Mouse (Mus musculus): ENCODE results near the gene Vmn2r79.
"Not testable (repeated sequence)": the region's sequence is repeated elsewhere in the genome, so short reads cannot be mapped to it uniquely, and the experiment has no call there.

The Vmn2r79 gene

DNA sequence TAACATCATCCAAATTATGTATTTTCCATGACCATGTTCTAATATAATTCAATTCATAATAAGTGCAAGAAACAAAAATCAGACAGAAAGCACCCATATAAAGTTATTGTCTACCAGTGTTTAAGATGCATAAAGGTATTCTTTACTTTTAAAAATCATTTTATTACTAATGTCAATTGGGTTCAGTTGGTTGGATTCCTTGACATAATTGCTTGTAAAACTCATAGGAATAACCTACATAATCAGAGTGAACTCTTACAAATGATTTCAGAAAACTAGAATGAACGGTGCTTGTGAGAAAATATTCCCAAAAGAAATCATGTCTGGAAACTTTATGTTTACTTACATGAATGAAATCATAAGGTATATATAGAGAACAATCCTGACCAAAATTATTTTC lies at the start of gene Vmn2r79:
Gene Vmn2r79, plus strand, starts transcription at position 301 of the 400 bp plus-strand sequence.
- DNase-seq (ENCODE audit: low spot score in 2 of 2): not testable (repeated sequence)

DNA sequence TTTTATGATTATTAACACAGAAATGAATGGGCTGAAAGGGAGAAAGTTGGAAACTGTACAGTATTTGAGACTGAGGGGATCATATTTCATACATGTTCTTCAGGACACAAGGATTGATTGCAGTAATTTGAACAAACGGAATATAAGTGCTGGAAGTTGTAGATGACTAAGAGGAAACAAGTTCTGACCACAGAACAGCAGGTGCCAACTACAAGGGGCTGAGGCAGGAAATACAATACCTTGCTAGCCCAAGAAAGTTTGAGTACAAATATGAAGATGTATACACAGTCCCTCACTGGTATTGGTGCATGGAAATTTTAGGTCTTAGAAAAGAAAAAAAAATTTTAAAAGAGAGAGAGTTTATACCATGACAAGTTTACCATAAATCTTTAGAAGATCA lies 1.2 kb upstream of the Vmn2r79 start:
- no peak for DNase-seq (ENCODE audit: low spot score in 2 of 2)

DNA sequence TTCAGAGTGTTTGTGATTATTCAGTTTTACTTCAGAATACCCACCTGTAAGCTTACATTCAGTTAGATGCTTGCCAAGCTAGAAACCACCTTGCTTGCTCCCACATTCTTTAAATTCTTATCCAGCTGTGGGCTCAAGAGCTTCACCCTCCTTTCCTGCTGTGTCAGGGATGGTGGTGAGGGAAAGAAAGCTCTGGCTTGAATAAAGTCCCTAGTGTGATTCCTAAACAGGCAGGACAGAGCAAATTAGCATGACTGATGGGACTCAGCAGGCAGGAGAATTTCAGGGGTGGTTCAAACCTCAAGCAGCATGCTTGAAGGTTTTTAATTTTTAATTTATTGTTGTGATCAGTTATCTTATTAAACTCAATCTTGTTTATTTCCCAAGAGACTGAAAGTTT lies 30.6 kb downstream of the Vmn2r79 start:
- DNase-seq (ENCODE audit: low spot score in 2 of 2): not testable (repeated sequence)

DNA sequence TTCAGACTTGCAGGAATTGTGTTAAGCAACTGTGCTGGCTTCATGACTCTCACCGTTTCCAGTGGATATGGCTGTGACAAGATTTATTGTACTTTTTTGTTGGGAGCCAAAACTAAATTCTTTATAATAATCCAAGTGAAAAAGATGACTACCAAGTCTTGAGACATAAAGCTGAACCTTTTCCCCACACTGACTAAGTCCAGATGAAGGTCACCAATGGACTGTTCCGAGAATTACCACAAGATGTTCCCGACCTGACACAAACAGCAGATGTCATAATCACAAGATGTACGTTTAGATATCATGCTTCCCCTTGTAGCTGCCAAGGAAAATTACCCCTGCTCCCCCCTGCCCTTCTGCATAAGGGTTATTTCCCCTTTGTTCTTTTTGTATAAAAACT lies 67.7 kb downstream of the Vmn2r79 start:
- no peak for DNase-seq (ENCODE audit: low spot score in 2 of 2)
